Mouse (Mus musculus): ENCODE measurements around the gene Sntb2. TPM values are rescaled to one million over a fixed set of nuclear protein-coding genes. Genes with fewer than 3 reads are reported as not detected.

The Sntb2 gene
- polyA plus RNA-seq, 2 experiments: 13.9 to 20.7 TPM

DNA sequence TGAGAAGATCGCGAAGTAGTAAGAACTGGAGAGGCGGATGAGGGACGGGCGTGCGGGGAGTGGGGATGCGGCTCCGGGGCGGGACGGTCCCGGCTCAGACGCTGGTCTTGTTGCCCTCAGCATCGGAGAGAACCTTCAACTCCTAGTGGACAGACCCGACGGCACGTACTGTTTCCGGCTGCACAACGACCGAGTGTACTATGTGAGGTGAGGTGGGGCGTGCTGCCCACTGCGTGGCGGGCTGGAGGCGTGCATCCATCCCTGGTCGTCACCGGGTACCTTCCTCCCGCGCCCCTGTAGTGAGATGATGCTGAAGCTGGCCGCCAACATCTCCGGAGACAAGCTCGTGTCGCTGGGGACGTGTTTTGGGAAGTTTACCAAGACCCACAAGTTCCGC, 121.4 kb downstream of the Sntb2 start:
- Histone ChIP-seq H3K9ac (ENCODE audit: low read depth, low read length, severe bottlenecking) (peak overlapping the region; percentile 84), H3K9me3 (ENCODE audit: control insufficient read depth, low read length) (no peaks in the 10 kb centered on the region), H3K27ac (replicated peaks; ENCODE audit: low read depth, low read length) (peak overlapping the region; percentile 43), H3K4me3 (replicated peaks; ENCODE audit: low read length) (peak overlapping the region; percentile 98), H3K27me3 (ENCODE audit: control insufficient read depth, insufficient read depth, low read length) (no peaks in the 10 kb centered on the region), H3K4me1 (ENCODE audit: control insufficient read depth, insufficient read depth, low read length) (peaks cover 18% of the 10 kb centered on the region), H3K36me3 (ENCODE audit: control insufficient read depth, insufficient read depth, low read length) (peaks cover 37% of the 10 kb centered on the region), H3K4me2 (replicated peaks; ENCODE audit: low read depth, low read length, severe bottlenecking) (peak overlapping the region; percentile 86)
- TF ChIP-seq POLR2A (IDR thresholded peaks at IDR 0.05; ENCODE audit: borderline replicate concordance, extremely low read depth, insufficient read depth, insufficient read length): 0 out of 2 replicates have a peak, but pooled peaks have one; percentile 26
- WGBS: under 1% methylated on average over 33 of the region's 33 CpGs
- no peak for DNase-seq (ENCODE audit: low spot score)
- ATAC-seq (ENCODE audit: low FRiP score, low read depth): 0 out of 2 replicates have a peak, but pooled peaks have one; percentile 23

DNA sequence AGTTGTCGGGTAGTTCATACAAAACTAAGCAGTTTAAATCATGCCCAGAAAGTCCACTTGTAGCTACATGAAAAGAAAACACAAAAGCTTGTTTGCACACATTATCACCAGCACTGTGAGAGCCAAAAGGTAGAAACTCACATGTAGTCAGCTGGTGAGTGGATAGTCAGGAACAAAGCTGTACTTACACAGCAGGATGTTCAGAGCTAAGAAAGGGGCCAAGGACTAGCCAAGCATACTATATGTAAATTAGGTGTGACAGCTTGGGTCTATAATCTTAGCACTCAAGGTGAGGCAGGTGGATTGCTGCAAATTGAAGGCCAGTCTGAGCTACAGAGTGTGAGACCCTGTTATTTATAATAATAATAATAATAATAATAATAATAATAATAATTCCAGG, 127.1 kb downstream of the Sntb2 start:
- Histone ChIP-seq H3K4me1 (ENCODE audit: control insufficient read depth, insufficient read depth, low read length) (peaks cover 4% of the 10 kb centered on the region), H3K4me3 (replicated peaks; ENCODE audit: low read length) (no peak overlapping the region), H3K27me3 (ENCODE audit: control insufficient read depth, insufficient read depth, low read length) (no peaks in the 10 kb centered on the region), H3K36me3 (ENCODE audit: control insufficient read depth, insufficient read depth, low read length) (peaks cover 16% of the 10 kb centered on the region), H3K9ac (ENCODE audit: low read depth, low read length, severe bottlenecking) (no peak overlapping the region), H3K27ac (replicated peaks; ENCODE audit: low read depth, low read length) (no peak overlapping the region), H3K4me2 (replicated peaks; ENCODE audit: low read depth, low read length, severe bottlenecking) (no peak overlapping the region), H3K9me3 (ENCODE audit: control insufficient read depth, low read length) (no peaks in the 10 kb centered on the region)
- TF ChIP-seq POLR2A (IDR thresholded peaks at IDR 0.05; ENCODE audit: borderline replicate concordance, extremely low read depth, insufficient read depth, insufficient read length): no peak
- 90% methylated on average over 1 of the region's 1 CpGs for WGBS
- no peak for DNase-seq (ENCODE audit: low spot score)
- ATAC-seq (ENCODE audit: low FRiP score, low read depth): no peak

DNA sequence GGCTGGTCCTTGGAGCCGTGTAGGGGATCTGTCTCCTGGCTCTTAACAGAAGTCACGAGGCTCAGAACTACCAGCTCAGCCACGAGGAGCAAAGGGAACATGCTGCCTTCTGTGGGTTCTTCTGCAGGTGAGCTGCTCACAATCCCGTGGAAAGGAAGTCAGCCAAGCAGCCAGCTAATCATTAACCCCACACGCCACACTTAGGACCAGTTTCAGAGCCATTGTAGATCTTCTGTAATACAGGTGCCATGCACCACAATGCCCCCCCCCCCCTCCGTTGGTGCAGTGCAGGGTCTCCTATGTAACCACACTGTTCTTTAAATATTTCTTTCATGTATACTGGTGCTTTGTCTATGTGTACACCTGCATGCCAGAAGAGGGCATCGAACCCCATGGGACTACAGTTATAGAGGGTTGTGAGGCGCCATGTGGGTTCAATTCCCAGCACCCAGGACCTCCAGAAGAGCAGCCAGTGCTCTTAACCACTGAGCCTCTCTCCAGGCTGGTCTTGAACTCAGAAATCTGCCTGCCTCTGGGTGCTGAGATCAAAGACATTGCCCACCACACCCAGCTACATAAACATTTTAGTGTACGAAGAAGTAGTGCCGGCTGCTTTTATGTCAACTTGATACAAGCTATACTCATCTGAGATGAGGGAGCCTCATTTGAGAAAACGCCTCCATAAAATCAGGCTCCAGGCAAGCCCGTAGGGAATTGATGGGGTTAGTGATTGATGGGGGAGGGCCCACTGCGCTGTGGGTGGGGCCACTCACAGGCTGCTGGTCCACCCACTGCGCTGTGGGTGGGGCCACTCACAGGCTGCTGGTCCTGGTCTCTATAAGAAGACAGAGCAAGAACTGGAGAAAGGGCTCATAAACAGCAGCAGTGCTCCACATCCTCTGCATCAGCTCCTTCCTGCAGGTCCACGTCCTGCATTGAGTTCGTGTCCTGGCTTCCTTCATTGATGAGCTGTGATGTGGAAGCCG, 130.3 kb downstream of the Sntb2 start, which contains the start of gene Tmed6:
Gene Tmed6 (minus strand): TSS at position 134 of the 986 bp plus-strand sequence.
- H3K4me2 ChIP-seq (replicated peaks; ENCODE audit: low read depth, low read length, severe bottlenecking): no peak within 1 kb of the TSS
- no peak for ATAC-seq (ENCODE audit: low FRiP score, low read depth)
- H3K27ac ChIP-seq (replicated peaks; ENCODE audit: low read depth, low read length): no peak within 1 kb of the TSS
- H3K27me3 ChIP-seq (ENCODE audit: control insufficient read depth, insufficient read depth, low read length): no peaks in the 10 kb centered on the region
- 55% methylated on average over 17 of the region's 17 CpGs for WGBS
- DNase-seq (ENCODE audit: low spot score): no peak
- no peak within 1 kb of the TSS for H3K4me3 ChIP-seq (replicated peaks; ENCODE audit: low read length)
- no peak for TF ChIP-seq POLR2A (IDR thresholded peaks at IDR 0.05; ENCODE audit: borderline replicate concordance, extremely low read depth, insufficient read depth, insufficient read length)
- no peaks in the 10 kb centered on the region for H3K9me3 ChIP-seq (ENCODE audit: control insufficient read depth, low read length)
- H3K9ac ChIP-seq (ENCODE audit: low read depth, low read length, severe bottlenecking): no peak within 1 kb of the TSS
- peaks cover 23% of the 10 kb centered on the region for H3K36me3 ChIP-seq (ENCODE audit: control insufficient read depth, insufficient read depth, low read length)
- H3K4me1 ChIP-seq (ENCODE audit: control insufficient read depth, insufficient read depth, low read length): no peaks in the 10 kb centered on the region

Other genes with a start within 250 kb of the Sntb2 start
- 1.9 and 2.0 TPM in 2 replicates for gene Has3, start 65.5 kb upstream of the Sntb2 start, polyA plus RNA-seq (2012; rRNA removed)
- gene Has3, start 65.5 kb upstream of the Sntb2 start, polyA plus RNA-seq (2014; fragmentation: Nextera tagmentation; extraction: Ambion mirVana): 0.53 and 0.58 TPM in 2 replicates
- 50.7 and 53.3 TPM in 2 replicates for gene Utp4, start 42.1 kb upstream of the Sntb2 start, polyA plus RNA-seq (2012; rRNA removed)
- 61.9 and 64.0 TPM in 2 replicates for gene Utp4, start 42.1 kb upstream of the Sntb2 start, polyA plus RNA-seq (2014; fragmentation: Nextera tagmentation; extraction: Ambion mirVana)
- 40.2 and 50.8 TPM in 2 replicates for gene Vps4a, start 95.5 kb downstream of the Sntb2 start, polyA plus RNA-seq (2012; rRNA removed)
- gene Vps4a, start 95.5 kb downstream of the Sntb2 start, polyA plus RNA-seq (2014; fragmentation: Nextera tagmentation; extraction: Ambion mirVana): 75.8 and 82.3 TPM in 2 replicates
- 34.6 and 38.7 TPM in 2 replicates for gene Pdf, start 112.9 kb downstream of the Sntb2 start, polyA plus RNA-seq (2012; rRNA removed)
- 35.7 and 39.2 TPM in 2 replicates for gene Pdf, start 112.9 kb downstream of the Sntb2 start, polyA plus RNA-seq (2014; fragmentation: Nextera tagmentation; extraction: Ambion mirVana)
- 56.7 and 68.1 TPM in 2 replicates for gene Cog8, start 120.9 kb downstream of the Sntb2 start, polyA plus RNA-seq (2012; rRNA removed)
- gene Cog8, start 120.9 kb downstream of the Sntb2 start, polyA plus RNA-seq (2014; fragmentation: Nextera tagmentation; extraction: Ambion mirVana): 37.8 and 40.9 TPM in 2 replicates
- 54.9 and 123 TPM in 2 replicates for gene Nip7, start 121.1 kb downstream of the Sntb2 start, polyA plus RNA-seq (2012; rRNA removed)
- gene Nip7, start 121.1 kb downstream of the Sntb2 start, polyA plus RNA-seq (2014; fragmentation: Nextera tagmentation; extraction: Ambion mirVana): 99.0 and 103 TPM in 2 replicates
- gene Tmed6, start 129.9 kb downstream of the Sntb2 start, polyA plus RNA-seq (2012; rRNA removed): not detected in 2 replicates
- not detected in 2 replicates for gene Tmed6, start 129.9 kb downstream of the Sntb2 start, polyA plus RNA-seq (2014; fragmentation: Nextera tagmentation; extraction: Ambion mirVana)
- gene Terf2, start 160.8 kb downstream of the Sntb2 start, polyA plus RNA-seq (2012; rRNA removed): 34.9 and 39.0 TPM in 2 replicates
- 15.1 and 18.5 TPM in 2 replicates for gene Terf2, start 160.8 kb downstream of the Sntb2 start, polyA plus RNA-seq (2014; fragmentation: Nextera tagmentation; extraction: Ambion mirVana)
- 57.2 and 60.3 TPM in 2 replicates for gene Cyb5b, start 214.9 kb downstream of the Sntb2 start, polyA plus RNA-seq (2012; rRNA removed)
- gene Cyb5b, start 214.9 kb downstream of the Sntb2 start, polyA plus RNA-seq (2014; fragmentation: Nextera tagmentation; extraction: Ambion mirVana): 82.3 and 83.5 TPM in 2 replicates